Mouse (Mus musculus) kidney, postnatal 0 days (tissue): Measurements from ENCODE around the gene Grin2c. TPM values are rescaled to one million over a fixed set of nuclear protein-coding genes. Genes with fewer than 3 reads are reported as not detected.

Experiments
- ATAC-seq: fragments of 200-750 bp; cut with Nextera tagmentation; replicated peaks from 2 replicates; pipeline ENCODE4 v1.8.0; 2017; ENCODE audit warnings: low read depth, moderate number of reproducible peaks, moderate TSS enrichment, moderate library complexity; ENCODE audit not compliant: low FRiP score
- DNase-seq: peaks from one replicate; pipeline ENCODE4 v3.0.0-alpha.2; 2016; ENCODE audit warnings: low spot score
- H3K27ac ChIP-seq: fragments of 300-500 bp; sonication (generic); 2 replicates; pipeline ENCODE4 v1.5.1; 2014; ENCODE audit warnings: mild to moderate bottlenecking
- H3K27me3 ChIP-seq: fragments of 300-500 bp; sonication (generic); 2 replicates; pipeline ENCODE4 v1.6.1; 2014; ENCODE audit warnings: low read length, mixed read lengths; ENCODE audit not compliant: insufficient read depth
- H3K36me3 ChIP-seq: fragments of 300-500 bp; sonication (generic); 2 replicates; pipeline ENCODE4 v1.6.1; 2014; ENCODE audit warnings: low read length, mixed read lengths; ENCODE audit not compliant: insufficient read depth
- H3K4me1 ChIP-seq: fragments of 300-500 bp; sonication (generic); replicated peaks from 2 replicates; pipeline ENCODE4 v1.6.1; 2014; ENCODE audit warnings: antibody characterized with exemption, low read length, mixed read lengths; ENCODE audit not compliant: insufficient read depth
- H3K4me2 ChIP-seq: fragments of 300-500 bp; sonication (generic); 2 replicates; pipeline ENCODE4 v1.6.1; 2014; ENCODE audit warnings: mild to moderate bottlenecking, low read length, moderate library complexity, mixed read lengths
- H3K4me3 ChIP-seq: fragments of 300-500 bp; sonication (generic); replicated peaks from 2 replicates; pipeline ENCODE4 v1.5.1; 2014; ENCODE audit warnings: low read depth, low read length
- H3K9ac ChIP-seq: fragments of 300-500 bp; sonication (generic); 2 replicates; pipeline ENCODE4 v1.6.1; 2014; ENCODE audit warnings: low read depth, low read length
- H3K9me3 ChIP-seq: fragments of 300-500 bp; sonication (generic); replicated peaks from 2 replicates; pipeline ENCODE4 v1.6.1; 2016; ENCODE audit warnings: low read length, inconsistent platforms, mixed read lengths
- CTCF ChIP-seq: IDR thresholded peaks from 2 replicates; pipeline ENCODE4 v1.5.1; 2016; ENCODE audit warnings: antibody characterized with exemption, low read depth, mild to moderate bottlenecking, moderate library complexity
- WGBS: fragments of 180-500 bp; shearing (Covaris S2); extraction: QIAGEN DNeasy Blood & Tissue Kit; methylation state at CpG from one replicate; pipeline ENCODE4 v1.1.7; 2014; 5-methylcytosine and 5-hydroxymethylcytosine counted together
- polyA plus RNA-seq: library from polyadenylated mRNA; unstranded; fragments of >200 nt; fragmentation: Nextera tagmentation; extraction: Ambion mirVana; gene quantifications from 2 replicates; pipeline ENCODE4 v1.2.1, GENCODE M21; 2015

Grin2c gene
- polyA plus RNA-seq, 1 experiment from 2014 or later: not detected

DNA sequence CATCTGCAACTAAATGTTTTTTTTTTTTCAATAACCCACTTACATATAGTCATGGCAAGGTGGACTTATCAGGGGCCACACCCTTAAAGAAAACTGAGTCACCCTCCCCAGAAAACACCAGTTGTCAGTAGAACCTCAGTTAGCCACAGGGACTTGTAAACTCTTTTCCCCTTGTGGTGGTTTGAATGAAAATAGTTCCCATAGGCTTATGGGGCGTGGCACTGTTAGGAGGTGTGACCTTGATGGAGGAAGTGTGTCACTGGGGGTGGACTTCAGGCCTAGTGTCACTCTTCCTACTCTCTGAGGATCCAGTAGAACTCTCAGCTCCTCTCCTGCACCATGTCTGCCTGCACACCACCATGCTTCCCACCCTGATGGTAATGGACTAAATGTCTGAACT lies 12.7 kb upstream of the Grin2c start:
- no peaks in the 10 kb centered on the region for H3K36me3 ChIP-seq
- WGBS: 72% methylated on average over 1 of the region's 1 CpGs
- TF ChIP-seq CTCF: no peak
- H3K9me3 ChIP-seq: no peaks in the 10 kb centered on the region
- H3K9ac ChIP-seq: no peak overlapping the region
- ATAC-seq (no peak), DNase-seq (no peak)
- no peak overlapping the region for H3K4me2 ChIP-seq
- H3K27me3 ChIP-seq: no peaks in the 10 kb centered on the region
- H3K27ac ChIP-seq: no peak overlapping the region
- no peak overlapping the region for H3K4me3 ChIP-seq
- 0 out of 2 replicates have a peak, but pooled peaks cover 3% of the 10 kb centered on the region for H3K4me1 ChIP-seq

GRCm38 (mm10) chr11:115278176-115278575 lies 11.1 kb upstream of the Grin2c start:
- no peak overlapping the region for H3K9ac ChIP-seq
- 74% methylated on average over 6 of the region's 6 CpGs for WGBS
- H3K4me2 ChIP-seq: peak overlapping the region; percentile 69; the same call in 1 of the 2 replicates
- no peak overlapping the region for H3K4me3 ChIP-seq
- no peak for ATAC-seq
- no peaks in the 10 kb centered on the region for H3K36me3 ChIP-seq
- no peaks in the 10 kb centered on the region for H3K9me3 ChIP-seq
- no peaks in the 10 kb centered on the region for H3K27me3 ChIP-seq
- no peak for TF ChIP-seq CTCF
- no peak for DNase-seq
- 0 out of 2 replicates have a peak, but pooled peaks cover 3% of the 10 kb centered on the region for H3K4me1 ChIP-seq
- H3K27ac ChIP-seq: no peak overlapping the region

DNA sequence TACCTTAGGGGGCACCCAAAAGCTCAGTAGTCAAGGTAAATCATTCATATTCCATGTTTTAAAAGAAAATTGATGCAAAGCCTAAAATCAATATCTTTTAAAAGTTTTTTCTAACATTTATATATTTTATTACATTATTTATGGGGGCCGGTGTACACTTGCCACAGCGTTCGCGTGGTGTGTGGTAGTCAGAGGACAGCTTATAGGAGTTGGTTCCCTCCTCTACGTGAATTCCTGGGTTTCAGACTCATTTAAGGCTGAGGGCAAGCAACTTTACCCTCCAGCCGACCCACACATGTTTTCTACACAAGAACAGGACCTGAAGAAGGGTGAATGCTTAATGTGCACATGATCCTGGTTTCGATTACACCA lies 10.5 kb upstream of the Grin2c start:
- Histone ChIP-seq H3K4me3 (peak overlapping the region; percentile 51), H3K9me3 (no peaks in the 10 kb centered on the region), H3K4me2 (peak overlapping the region; percentile 69), H3K36me3 (no peaks in the 10 kb centered on the region), H3K9ac (peak overlapping the region; percentile 53; the same call in 1 of the 2 replicates), H3K27ac (peak overlapping the region; percentile 70; the same call in 1 of the 2 replicates), H3K27me3 (no peaks in the 10 kb centered on the region), H3K4me1 (0 out of 2 replicates have a peak, but pooled peaks cover 3% of the 10 kb centered on the region)
- ATAC-seq (no peak), DNase-seq (no peak)
- 20% methylated on average over 7 of the region's 7 CpGs for WGBS
- no peak for TF ChIP-seq CTCF

DNA sequence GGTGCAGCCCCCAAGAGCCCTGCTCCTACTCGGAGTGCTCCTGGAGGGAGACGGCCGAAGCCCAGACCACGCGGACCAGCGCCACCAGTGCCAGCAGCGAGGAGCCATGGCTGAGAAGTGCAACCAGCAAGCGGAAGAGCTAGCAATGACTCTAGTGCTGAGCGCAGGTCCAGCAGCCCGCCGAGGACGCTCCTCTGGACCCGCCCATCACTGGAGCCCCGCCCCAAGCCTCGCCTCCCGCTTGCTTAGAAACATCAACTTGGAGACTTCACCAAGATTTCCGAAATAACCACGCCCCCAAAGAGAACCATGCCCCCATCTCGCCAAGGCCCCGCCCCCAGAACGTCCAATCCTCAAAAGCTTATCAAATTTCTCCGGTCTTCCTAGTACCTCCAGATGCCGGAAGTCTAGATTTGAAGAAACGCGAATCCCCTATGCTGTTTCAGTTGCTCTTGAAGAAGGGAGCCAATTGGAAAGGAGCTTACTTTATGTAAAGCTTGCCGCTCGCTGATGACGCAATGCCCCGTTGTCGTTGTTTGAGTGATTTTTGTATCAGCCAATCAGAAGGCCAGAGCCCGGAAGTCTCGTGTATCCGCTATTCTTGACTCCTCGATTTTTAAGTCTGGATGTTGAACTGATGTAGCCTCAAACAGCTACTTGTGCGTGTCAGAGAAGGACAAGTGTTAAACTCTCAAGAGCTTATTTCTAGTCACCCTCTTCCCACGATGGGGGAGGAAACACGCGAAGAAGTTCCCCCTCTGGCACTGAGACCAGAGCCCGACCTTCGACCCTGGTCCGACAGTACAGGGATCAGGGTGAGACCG lies 9.9 kb upstream of the Grin2c start, which contains the start of gene Fdxr:
Gene Fdxr, minus strand, starts transcription at position 271 of the 824 bp plus-strand sequence.
- Histone ChIP-seq H3K36me3 (no peaks in the 10 kb centered on the region), H3K4me3 (peak within 1 kb of the TSS; percentile 51), H3K27me3 (no peaks in the 10 kb centered on the region), H3K4me2 (peak within 1 kb of the TSS; percentile 78), H3K27ac (peak within 1 kb of the TSS; percentile 70), H3K9me3 (no peaks in the 10 kb centered on the region), H3K9ac (peak within 1 kb of the TSS; percentile 60), H3K4me1 (0 out of 2 replicates have a peak, but pooled peaks cover 3% of the 10 kb centered on the region)
- peak; percentile 17; the same call in 1 of the 2 replicates for TF ChIP-seq CTCF
- ATAC-seq: peak; percentile 96
- peak; percentile 100 for DNase-seq
- WGBS: under 1% methylated on average over 42 of the region's 42 CpGs

DNA sequence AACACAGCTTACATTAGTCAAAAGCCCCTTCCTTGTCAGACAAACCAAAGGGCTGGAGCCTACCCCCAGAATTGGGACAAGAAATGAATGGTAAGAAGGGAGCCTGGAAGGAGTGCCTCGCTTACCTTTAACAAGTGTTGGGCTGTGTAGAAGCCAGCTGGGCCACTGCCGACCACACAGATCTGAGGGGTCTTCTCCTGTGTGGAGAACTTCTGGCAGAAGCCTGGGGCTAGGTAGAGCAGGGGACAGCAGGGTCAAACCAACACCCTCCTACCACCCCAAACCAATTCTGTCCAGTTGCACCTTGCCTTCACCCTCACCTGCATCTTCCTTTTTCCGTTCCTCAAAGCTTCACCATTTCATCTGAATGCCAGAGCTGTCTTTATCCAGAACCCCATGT lies 8.9 kb upstream of the Grin2c start:
- Histone ChIP-seq H3K4me3 (peak overlapping the region; percentile 50; the same call in 1 of the 2 replicates), H3K4me2 (peak overlapping the region; percentile 78), H3K36me3 (no peaks in the 10 kb centered on the region), H3K9me3 (no peaks in the 10 kb centered on the region), H3K27ac (no peak overlapping the region), H3K4me1 (0 out of 2 replicates have a peak, but pooled peaks cover 3% of the 10 kb centered on the region), H3K9ac (no peak overlapping the region), H3K27me3 (no peaks in the 10 kb centered on the region)
- no peak for ATAC-seq
- no peak for TF ChIP-seq CTCF
- no peak for DNase-seq
- 64% methylated on average over 3 of the region's 3 CpGs for WGBS

DNA sequence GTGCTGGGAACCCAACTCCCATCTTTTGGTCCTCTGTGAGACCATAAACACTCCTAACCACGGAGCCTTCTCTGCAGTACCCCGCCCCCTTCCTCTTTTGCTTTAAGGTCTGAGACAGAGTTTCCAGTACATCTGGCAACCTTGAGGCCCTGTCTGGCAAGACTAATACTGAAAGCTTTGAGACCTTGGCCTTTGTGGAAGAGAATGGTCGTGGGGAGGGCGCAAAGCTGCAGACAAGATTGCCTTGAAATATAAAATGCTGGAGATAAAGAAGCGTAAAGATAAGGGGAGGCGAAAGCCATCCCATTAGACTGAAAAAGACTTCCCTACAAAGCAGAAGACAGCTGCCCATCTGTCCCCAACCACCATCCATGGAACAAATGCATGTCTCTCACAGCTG lies 8.5 kb upstream of the Grin2c start:
- Histone ChIP-seq H3K4me3 (no peak overlapping the region), H3K36me3 (no peaks in the 10 kb centered on the region), H3K4me1 (0 out of 2 replicates have a peak, but pooled peaks cover 3% of the 10 kb centered on the region), H3K4me2 (no peak overlapping the region), H3K9ac (no peak overlapping the region), H3K27ac (no peak overlapping the region), H3K9me3 (no peaks in the 10 kb centered on the region), H3K27me3 (no peaks in the 10 kb centered on the region)
- no peak for DNase-seq
- TF ChIP-seq CTCF: no peak
- 75% methylated on average over 6 of the region's 6 CpGs for WGBS
- no peak for ATAC-seq
